Mouse (Mus musculus) stomach, postnatal 0 days (tissue): ENCODE measurements around the gene Otulin.

Experiments used
- CTCF ChIP-seq: IDR thresholded peaks from 2 replicates; pipeline ENCODE4 v1.5.1; 2016; ENCODE audit warnings: antibody characterized with exemption, low read depth, mild to moderate bottlenecking, moderate library complexity
- EP300 ChIP-seq: optimal IDR thresholded peaks from 2 replicates; pipeline ENCODE3; 2016; ENCODE audit warnings: antibody characterized with exemption

DNA sequence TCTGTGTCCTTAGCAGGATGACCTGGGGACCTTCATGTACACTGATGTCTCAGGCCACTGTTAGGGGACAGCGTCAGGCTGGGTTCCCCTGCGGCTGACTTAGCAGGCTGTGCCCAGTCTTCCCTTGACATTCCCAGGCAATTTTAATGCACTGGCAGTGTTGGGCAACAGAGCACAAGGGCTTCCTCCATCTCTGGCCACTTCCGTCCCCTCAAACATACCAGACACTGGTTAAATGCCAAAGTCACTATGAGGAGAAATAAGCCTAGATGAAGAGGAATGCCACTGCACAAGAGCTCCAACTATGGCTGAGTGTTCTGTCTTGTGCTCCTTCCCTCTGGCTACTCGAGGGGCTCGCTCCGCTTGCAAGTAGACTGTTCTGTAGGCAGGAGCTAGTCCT is 42.7 kb upstream of the Otulin start:
- TF ChIP-seq EP300 = no peak
- TF ChIP-seq CTCF = no peak
